Mouse (Mus musculus) thymus, adult 2 months (tissue): ENCODE measurements at regions not wholly inside any gene's neighbourhood (a gene's known extent, or its start where the extent isn't known, plus 50 kb on each side); places are given as distances from the start of the nearest gene placed in this dataset.

Source experiments
- CTCF ChIP-seq: fragments of 200-500 bp; IDR thresholded peaks from 2 replicates; pipeline ENCODE4 v1.5.1; 2012; ENCODE audit warnings: mild to moderate bottlenecking, control low read depth, low read length, moderate library complexity, borderline replicate concordance; ENCODE audit not compliant: control insufficient read depth, poor library complexity, insufficient read depth; ENCODE audit errors: extremely low read depth
- POLR2A ChIP-seq: fragments of 200-500 bp; IDR thresholded peaks from 2 replicates; pipeline ENCODE4 v1.6.1; 2012; ENCODE audit warnings: mild to moderate bottlenecking, low read length, control low read depth, moderate library complexity; ENCODE audit not compliant: control insufficient read depth, poor library complexity, insufficient read depth; ENCODE audit errors: extremely low read depth

GRCm38 (mm10) chr13:101550526-101550925 lies 217.5 kb downstream of the Pik3r1 start:
- TF ChIP-seq CTCF (no peak), POLR2A (no peak)
